19 mouse cellular contexts compared by ENCODE assay signal in the genomic region with DNA sequence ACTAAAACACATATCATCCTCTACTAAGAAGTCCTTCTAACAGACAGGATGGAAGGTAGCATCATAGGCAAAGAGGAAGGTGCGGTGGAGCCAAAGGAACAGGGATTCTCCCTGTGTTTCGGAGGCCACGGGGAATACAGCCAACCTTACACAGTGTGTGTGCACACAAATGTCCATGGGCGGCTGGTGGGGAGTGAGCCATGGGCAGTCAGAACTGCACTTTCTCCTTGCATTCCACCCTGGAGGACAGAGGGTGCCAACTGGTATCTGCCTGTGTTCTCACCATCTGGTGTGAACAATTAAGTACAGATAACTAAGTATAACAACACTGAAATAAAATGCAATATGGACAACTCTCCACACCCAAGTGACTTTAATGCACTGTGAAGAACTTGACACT.
A peak's percentile ranks its signal among the peaks of the same experiment; 100 is the strongest.
DNase-seq lines count a peak whose midpoint lies in the region; ATAC-seq and TF ChIP-seq lines count a peak whose summit lies in the region.
"Had no signal": no experiment of that assay in that cellular context is flagged by ENCODE, and none has a peak within 500 bp of the region (broad histone marks: within the 10 kb centered on the region; RNA-seq: fewer than 3 reads in every experiment).

No protein-coding gene starts in this region.

- ATAC-seq in forebrain, embryonic 16.5 days: 0 out of 2 replicates have a peak, but pooled peaks have one; percentile 14
- ATAC-seq in heart, postnatal 0 days (ENCODE audit: insufficient read depth, low read depth): peak; percentile 81
- ATAC-seq: midbrain, embryonic 13.5 days had no signal

- peaks cover 10% of the 10 kb centered on the region for H3K4me1 ChIP-seq in forebrain, embryonic 16.5 days (replicated peaks; ENCODE audit: control insufficient read depth, insufficient read depth, low read length)
- peaks cover 11% of the 10 kb centered on the region for H3K4me1 ChIP-seq in forebrain, embryonic 10.5 days
- peaks cover 49% of the 10 kb centered on the region for H3K4me1 ChIP-seq in heart, postnatal 0 days (ENCODE audit: control insufficient read depth, insufficient read depth)
- H3K4me1 ChIP-seq in lung, adult 2 months (ENCODE audit: control insufficient read depth, insufficient read depth, low read length): peaks cover 4% of the 10 kb centered on the region; the same call in 1 of the 2 replicates
- H3K4me1 ChIP-seq: limb, embryonic 15.5 days; midbrain, embryonic 13.5 days; neural tube, embryonic 12.5 days had no signal

- peaks cover 5% of the 10 kb centered on the region; the same call in 1 of the 2 replicates for H3K36me3 ChIP-seq in forebrain, embryonic 16.5 days (ENCODE audit: control insufficient read depth, insufficient read depth)
- peaks cover 42% of the 10 kb centered on the region for H3K36me3 ChIP-seq in forebrain, embryonic 10.5 days (replicated peaks)
- H3K36me3 ChIP-seq in heart, postnatal 0 days (replicated peaks; ENCODE audit: control insufficient read depth, insufficient read depth, low read length): peaks cover 15% of the 10 kb centered on the region

- no peaks in the 10 kb centered on the region for H3K9me3 ChIP-seq in forebrain, embryonic 16.5 days (ENCODE audit: control insufficient read depth, low read length)
- no peaks in the 10 kb centered on the region for H3K9me3 ChIP-seq in forebrain, embryonic 10.5 days
- H3K9me3 ChIP-seq in heart, postnatal 0 days (replicated peaks; ENCODE audit: control insufficient read depth, low read length): no peaks in the 10 kb centered on the region
- H3K9me3 ChIP-seq: embryonic facial prominence, embryonic 15.5 days; limb, embryonic 15.5 days; midbrain, embryonic 13.5 days; neural tube, embryonic 12.5 days had no signal

- no peak overlapping the region for H3K27ac ChIP-seq in forebrain, embryonic 16.5 days (ENCODE audit: low read length)
- no peak overlapping the region for H3K27ac ChIP-seq in forebrain, embryonic 10.5 days
- peak overlapping the region; percentile 76 for H3K27ac ChIP-seq in heart, postnatal 0 days (ENCODE audit: low read depth)
- H3K27ac ChIP-seq: kidney, postnatal 0 days; limb, embryonic 15.5 days; midbrain, embryonic 13.5 days; neural tube, embryonic 12.5 days had no signal

- H3K9ac ChIP-seq in forebrain, embryonic 16.5 days (replicated peaks; ENCODE audit: low read depth, low read length): no peak overlapping the region
- no peak overlapping the region for H3K9ac ChIP-seq in heart, postnatal 0 days (replicated peaks; ENCODE audit: low read depth, low read length)
- H3K9ac ChIP-seq: embryonic facial prominence, embryonic 15.5 days; limb, embryonic 15.5 days; midbrain, embryonic 13.5 days; neural tube, embryonic 12.5 days had no signal

- no peak for DNase-seq in forebrain, embryonic 10.5 days (ENCODE audit: extremely low spot score, low spot score)
- peak; percentile 52 for DNase-seq in heart, postnatal 0 days (ENCODE audit: low spot score)
- no peak for DNase-seq in heart, adult 9 months (ENCODE audit: low spot score in 2 of 2)
- peak; percentile 55 for DNase-seq in cerebellum, adult 11-12 months
- DNase-seq in cerebellum, postnatal 25 days: peak; percentile 52 to 67
- no peak for DNase-seq in kidney, postnatal 4 days
- no peak for DNase-seq in lung, adult 2 months
- DNase-seq: adrenal gland, postnatal 36 days; gastrocnemius, postnatal 14 days; kidney, adult 11 months; layer of hippocampus, postnatal 36 days; lung, postnatal 10 days; thymus, postnatal 25 days had no signal

- TF ChIP-seq EP300 in heart, postnatal 0 days (IDR thresholded peaks at IDR 0.05; ENCODE audit: low read depth): no peak

- H3K4me3 ChIP-seq in forebrain, embryonic 16.5 days (replicated peaks; ENCODE audit: low read length): no peak overlapping the region
- H3K4me3 ChIP-seq in forebrain, embryonic 10.5 days: no peak overlapping the region
- no peak overlapping the region for H3K4me3 ChIP-seq in heart, postnatal 0 days (ENCODE audit: low read depth, low read length)
- no peak overlapping the region for H3K4me3 ChIP-seq in lung, adult 2 months (replicated peaks; ENCODE audit: extremely low read depth, low read depth, low read length)
- H3K4me3 ChIP-seq: embryonic facial prominence, embryonic 15.5 days; limb, embryonic 15.5 days; midbrain, embryonic 13.5 days; neural tube, embryonic 12.5 days had no signal

- no peak overlapping the region for H3K4me2 ChIP-seq in forebrain, embryonic 16.5 days (ENCODE audit: low read length)
- H3K4me2 ChIP-seq in heart, postnatal 0 days (ENCODE audit: low read depth, low read length): no peak overlapping the region
- H3K4me2 ChIP-seq: embryonic facial prominence, embryonic 15.5 days; limb, embryonic 15.5 days; midbrain, embryonic 13.5 days; neural tube, embryonic 12.5 days had no signal

- WGBS in forebrain, embryonic 16.5 days: 73% methylated on average over 4 of the region's 4 CpGs
- 94% methylated on average over 4 of the region's 4 CpGs for WGBS in forebrain, embryonic 10.5 days
- WGBS in heart, postnatal 0 days: 51% methylated on average over 4 of the region's 4 CpGs
- 92% methylated on average over 4 of the region's 4 CpGs for WGBS in lung, adult 2 months

- H3K27me3 ChIP-seq in forebrain, embryonic 16.5 days (replicated peaks; ENCODE audit: control insufficient read depth, insufficient read depth, low read length): no peaks in the 10 kb centered on the region
- H3K27me3 ChIP-seq in forebrain, embryonic 10.5 days (ENCODE audit: poor library complexity, severe bottlenecking): no peaks in the 10 kb centered on the region
- H3K27me3 ChIP-seq in heart, postnatal 0 days (ENCODE audit: control insufficient read depth, insufficient read depth, low read length): no peaks in the 10 kb centered on the region
- H3K27me3 ChIP-seq: embryonic facial prominence, embryonic 15.5 days; limb, embryonic 15.5 days; midbrain, embryonic 13.5 days; neural tube, embryonic 12.5 days had no signal

- TF ChIP-seq CTCF in heart, postnatal 0 days (IDR thresholded peaks at IDR 0.05; ENCODE audit: low read depth): no peak
- TF ChIP-seq CTCF in lung, adult 2 months (IDR thresholded peaks at IDR 0.05; ENCODE audit: insufficient read depth, low read length): no peak

- TF ChIP-seq POLR2A in lung, adult 2 months (IDR thresholded peaks at IDR 0.05; ENCODE audit: borderline replicate concordance, extremely low read depth, low read depth, low read length): no peak

Comparison
In these comparisons a context has a peak if more than half of its experiments do, and no peak if none do; other contexts are left out.
1. DNase-seq: peak in heart, postnatal 0 days (single experiment), cerebellum, adult 11-12 months (single experiment) and cerebellum, postnatal 25 days (2 of 2); none in forebrain, embryonic 10.5 days (single experiment), heart, adult 9 months (0 of 2), kidney, postnatal 4 days (0 of 2) and lung, adult 2 months (single experiment).